Mouse (Mus musculus) C2C12 (cell line): ENCODE measurements around the gene Syap1. TPM values are rescaled to one million over a fixed set of nuclear protein-coding genes. Genes with fewer than 3 reads are reported as not detected.
"Not testable (repeated sequence)": the region's sequence is repeated elsewhere in the genome, so short reads cannot be mapped to it uniquely, and the experiment has no call there.

ENCODE experiments used
- H3K27me3 ChIP-seq: one replicate; pipeline ENCODE4 v1.6.1; 2011; ENCODE audit not compliant: control insufficient read depth, insufficient read depth, insufficient read length
- H3K36me3 ChIP-seq: one replicate; pipeline ENCODE4 v1.6.1; 2011; ENCODE audit not compliant: control insufficient read depth, insufficient read depth
- H3K4me3 ChIP-seq: one replicate; pipeline ENCODE4 v1.5.1; 2011; ENCODE audit warnings: mild to moderate bottlenecking, control low read depth; ENCODE audit not compliant: poor library complexity, insufficient read depth, severe bottlenecking
- H3K79me2 ChIP-seq: one replicate; pipeline ENCODE4 v1.6.1; 2011; ENCODE audit not compliant: control insufficient read depth, insufficient read depth
- H3K79me3 ChIP-seq: one replicate; pipeline ENCODE4 v1.6.1; 2011; ENCODE audit warnings: low read depth, control low read depth
- H3ac ChIP-seq: one replicate; pipeline ENCODE3; 2011; ENCODE audit warnings: low read depth; ENCODE audit not compliant: control insufficient read depth, insufficient read length
- CEBPB ChIP-seq: IDR thresholded peaks from one replicate; pipeline ENCODE4 v1.6.1; 2011; ENCODE audit warnings: low read depth, mild to moderate bottlenecking, control low read depth, moderate library complexity
- CTCF ChIP-seq: IDR thresholded peaks from one replicate; pipeline ENCODE4 v1.5.1; 2011; ENCODE audit not compliant: control insufficient read depth, insufficient read depth, insufficient read length
- FOSL1 ChIP-seq: IDR thresholded peaks from one replicate; pipeline ENCODE4 v1.8.0; 2011; ENCODE audit warnings: mild to moderate bottlenecking, low read length; ENCODE audit not compliant: poor library complexity, insufficient read depth, severe bottlenecking
- MAX ChIP-seq: IDR thresholded peaks from one replicate; pipeline ENCODE4 v1.6.1; 2011; ENCODE audit warnings: mild to moderate bottlenecking, control low read depth
- MYOD1 ChIP-seq: IDR thresholded peaks from one replicate; pipeline ENCODE4 v1.6.1; 2011; ENCODE audit warnings: low read depth; ENCODE audit not compliant: control insufficient read depth, insufficient read length
- MYOG ChIP-seq: IDR thresholded peaks from one replicate; pipeline ENCODE4 v1.6.1; 2011; ENCODE audit not compliant: control insufficient read depth, insufficient read length; ENCODE audit errors: extremely low read depth
- USF1 ChIP-seq: IDR thresholded peaks from one replicate; pipeline ENCODE4 v1.6.1; 2011; ENCODE audit warnings: low read depth, mild to moderate bottlenecking, control low read depth, moderate library complexity
- polyA plus RNA-seq: library from polyadenylated mRNA; unstranded; fragments of >200 nt; fragmentation: generic; extraction: Trizol; gene quantifications from one replicate; pipeline ENCODE4 v1.2.1, GENCODE M21; 2012; ENCODE audit warnings: missing spikeins

The Syap1 gene
- polyA plus RNA-seq, 1 experiment, result 9.4 TPM

DNA sequence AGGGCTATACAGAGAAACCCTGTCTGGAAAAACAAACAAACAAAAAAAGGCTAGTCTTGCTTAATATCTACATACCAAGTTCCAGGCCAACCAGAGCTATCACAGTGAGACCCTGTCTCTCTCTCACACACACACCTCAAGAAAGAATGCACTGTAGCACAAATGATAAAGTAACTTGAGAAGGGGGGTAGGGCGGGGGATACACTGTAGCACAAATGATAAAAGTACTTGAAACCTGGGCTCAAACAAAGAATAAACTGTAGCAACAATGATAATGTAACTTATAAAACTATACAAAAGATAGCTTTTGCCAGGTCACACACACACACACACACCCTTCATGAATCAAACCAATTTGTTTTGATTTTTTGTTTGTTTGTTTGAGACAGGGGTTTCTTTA lies 56.7 kb downstream of the Syap1 start:
- Histone ChIP-seq H3K79me2 (peaks cover 23% of the 10 kb centered on the region), H3K27me3 (no peaks in the 10 kb centered on the region), H3K79me3 (peaks cover 5% of the 10 kb centered on the region), H3K36me3 (no peaks in the 10 kb centered on the region), H3ac (no peak overlapping the region), H3K4me3 (no peak overlapping the region)
- TF ChIP-seq FOSL1 (no peak), CEBPB (no peak), CTCF (no peak), USF1 (no peak), MYOD1 (no peak), MYOG (no peak), MAX (no peak)

DNA sequence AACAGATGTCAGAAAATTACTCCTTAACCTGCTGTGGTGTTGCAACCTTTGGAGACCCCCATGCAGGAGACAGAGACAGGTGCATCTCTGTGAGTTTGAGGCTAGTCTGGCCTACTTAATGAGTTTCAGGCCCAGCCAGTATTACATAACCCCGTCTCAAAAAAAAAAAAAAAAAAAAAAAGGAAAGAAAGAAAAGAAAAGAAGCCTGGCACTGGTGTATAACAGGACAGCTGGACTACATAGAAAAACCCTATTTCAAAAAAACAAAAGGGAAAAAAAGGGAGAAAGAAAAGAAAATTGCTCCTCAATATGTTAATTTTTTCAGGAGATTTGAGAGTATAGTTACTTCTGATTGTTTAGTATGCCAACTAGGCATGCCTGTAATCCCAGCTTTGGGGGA lies 57.2 kb downstream of the Syap1 start:
- peaks cover 28% of the 10 kb centered on the region for H3K79me2 ChIP-seq
- peaks cover 5% of the 10 kb centered on the region for H3K79me3 ChIP-seq
- no peak for TF ChIP-seq MAX
- no peak for TF ChIP-seq CEBPB
- TF ChIP-seq MYOD1, result no peak
- no peak for TF ChIP-seq CTCF
- no peak for TF ChIP-seq MYOG
- no peak for TF ChIP-seq FOSL1
- no peak for TF ChIP-seq USF1
- no peak overlapping the region for H3ac ChIP-seq
- no peaks in the 10 kb centered on the region for H3K27me3 ChIP-seq
- no peak overlapping the region for H3K4me3 ChIP-seq
- H3K36me3 ChIP-seq, result no peaks in the 10 kb centered on the region

DNA sequence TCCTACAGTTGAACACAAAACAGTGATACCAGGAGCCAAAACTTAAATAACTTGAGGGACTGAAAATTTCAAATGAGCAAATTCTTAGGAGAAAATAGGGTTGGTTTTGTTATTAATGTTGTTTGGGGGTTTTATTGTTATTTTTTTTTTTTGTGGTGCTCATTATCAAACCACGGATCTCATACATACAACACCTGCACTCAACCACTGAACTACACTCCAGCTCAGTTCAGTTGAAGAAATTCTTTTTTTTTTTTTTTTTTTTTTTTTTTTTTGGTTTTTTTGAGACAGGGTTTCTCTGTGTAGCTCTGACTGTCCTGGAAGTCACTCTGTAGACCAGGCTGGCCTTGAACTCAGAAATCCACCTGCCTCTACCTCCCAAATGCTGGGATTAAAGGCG lies 57.9 kb downstream of the Syap1 start:
- H3ac ChIP-seq, H3K79me3 ChIP-seq, H3K36me3 ChIP-seq, H3K4me3 ChIP-seq, H3K27me3 ChIP-seq: not testable (repeated sequence)
- H3K79me2 ChIP-seq, result peaks cover 30% of the 10 kb centered on the region

DNA sequence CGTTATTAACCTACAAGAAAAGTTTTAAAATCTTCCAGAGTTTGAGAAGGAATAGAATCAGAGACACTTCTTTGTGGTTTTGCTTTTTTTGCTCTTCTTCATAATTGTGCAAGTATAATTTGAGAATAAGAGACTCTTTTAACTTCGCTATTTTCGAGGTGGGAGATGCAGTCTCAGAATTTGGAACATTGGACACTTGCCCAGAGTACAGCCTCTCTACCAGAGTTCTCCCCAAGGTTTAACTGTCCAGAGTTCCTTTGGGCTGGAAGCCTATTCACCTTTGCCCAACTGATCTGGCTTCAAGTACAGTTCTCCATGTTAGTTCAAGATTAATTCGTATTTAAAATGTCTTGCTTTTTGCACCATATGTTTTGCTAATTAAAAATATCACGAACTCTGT lies 58.5 kb downstream of the Syap1 start:
- TF ChIP-seq MYOG (no peak), MAX (no peak), FOSL1 (no peak), CEBPB (no peak), CTCF (no peak), USF1 (no peak), MYOD1 (no peak)
- no peak overlapping the region for H3ac ChIP-seq
- H3K79me2 ChIP-seq, result peaks cover 30% of the 10 kb centered on the region
- no peaks in the 10 kb centered on the region for H3K36me3 ChIP-seq
- no peaks in the 10 kb centered on the region for H3K27me3 ChIP-seq
- no peak overlapping the region for H3K4me3 ChIP-seq
- H3K79me3 ChIP-seq, result peaks cover 5% of the 10 kb centered on the region

DNA sequence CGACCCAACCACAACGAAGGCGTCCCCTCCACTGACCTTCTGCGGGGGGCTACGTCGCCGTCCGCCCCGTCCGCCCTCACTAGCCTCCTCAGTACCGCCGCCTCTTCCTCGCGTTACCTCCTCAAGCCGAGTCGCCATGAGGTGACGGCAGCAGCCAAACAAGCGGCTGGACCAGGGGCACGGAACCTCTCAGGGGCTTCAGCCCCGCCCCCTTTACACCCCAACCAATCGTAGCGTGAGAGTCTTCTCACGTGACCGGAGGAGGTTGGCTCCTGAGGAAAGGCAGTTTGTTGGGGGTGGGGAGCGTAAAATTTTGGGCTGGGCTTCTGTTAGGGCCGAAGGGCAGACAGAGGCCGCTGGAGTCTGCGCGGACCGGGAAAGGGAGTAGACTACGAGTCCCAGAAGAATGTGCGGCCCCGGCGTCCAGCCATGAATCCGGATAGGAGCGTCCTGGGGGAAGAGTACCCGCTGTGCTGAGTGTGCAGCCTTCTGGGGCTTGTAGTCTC lies 59.0 kb downstream of the Syap1 start, which contains the start of gene Txlng:
Gene Txlng (minus strand): TSS at position 252 of the 506 bp plus-strand sequence.
- TF ChIP-seq FOSL1 (no peak), USF1 (peak; percentile 89)
- Histone ChIP-seq H3K27me3 (no peaks in the 10 kb centered on the region), H3K4me3 (peak within 1 kb of the TSS; percentile 45), H3K79me3 (peaks cover 5% of the 10 kb centered on the region), H3K79me2 (peaks cover 30% of the 10 kb centered on the region), H3K36me3 (no peaks in the 10 kb centered on the region), H3ac (peak within 1 kb of the TSS; percentile 80)

DNA sequence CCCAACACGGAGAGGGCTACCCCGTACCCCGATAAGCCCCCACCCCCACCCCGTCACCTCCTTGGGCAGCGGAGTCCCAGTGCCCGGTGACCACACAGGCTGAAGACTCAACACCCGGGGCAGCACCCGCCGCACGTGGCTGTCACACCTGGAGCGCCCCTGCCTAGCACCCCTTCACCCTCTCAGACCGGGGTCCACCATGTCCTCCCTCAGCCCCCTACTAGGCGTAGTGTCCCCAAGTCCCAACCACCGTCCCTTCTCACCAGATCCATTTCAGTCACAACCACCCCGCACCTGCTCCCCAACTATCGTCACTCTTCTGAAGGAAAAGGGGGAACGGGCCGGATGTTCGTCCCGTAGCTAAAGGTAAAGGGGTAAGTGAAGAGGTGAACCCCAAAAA lies 59.5 kb downstream of the Syap1 start:
- H3K27me3 ChIP-seq, result no peaks in the 10 kb centered on the region
- H3ac ChIP-seq, result peak overlapping the region; percentile 80
- H3K36me3 ChIP-seq, result no peaks in the 10 kb centered on the region
- peak overlapping the region; percentile 45 for H3K4me3 ChIP-seq
- TF ChIP-seq USF1, result no peak
- TF ChIP-seq CEBPB, result no peak
- no peak for TF ChIP-seq CTCF
- no peak for TF ChIP-seq MAX
- TF ChIP-seq MYOD1, result no peak
- no peak for TF ChIP-seq MYOG
- TF ChIP-seq FOSL1, result no peak
- H3K79me2 ChIP-seq, result peaks cover 30% of the 10 kb centered on the region
- H3K79me3 ChIP-seq, result peaks cover 5% of the 10 kb centered on the region
